Mouse (Mus musculus) mammary gland, adult 2 months (tissue): ENCODE measurements around the gene Sprr1b. TPM values are rescaled to one million over a fixed set of nuclear protein-coding genes. Genes with fewer than 3 reads are reported as not detected.

Source experiments
- polyA plus RNA-seq: library from polyadenylated mRNA; depleted of rRNA; stranded (reverse); fragments of >200 nt; gene quantifications from 2 replicates; pipeline ENCODE4 v1.2.3, GENCODE M21; 2012; ENCODE audit warnings: low replicate concordance; rRNA removed

Gene Sprr1b
- not detected in 2 replicates for polyA plus RNA-seq

GRCm38 (mm10) chr3:92438689-92439088 is at the start of gene Sprr1b:
Gene Sprr1b (minus strand): TSS chr3:92438789.

DNA sequence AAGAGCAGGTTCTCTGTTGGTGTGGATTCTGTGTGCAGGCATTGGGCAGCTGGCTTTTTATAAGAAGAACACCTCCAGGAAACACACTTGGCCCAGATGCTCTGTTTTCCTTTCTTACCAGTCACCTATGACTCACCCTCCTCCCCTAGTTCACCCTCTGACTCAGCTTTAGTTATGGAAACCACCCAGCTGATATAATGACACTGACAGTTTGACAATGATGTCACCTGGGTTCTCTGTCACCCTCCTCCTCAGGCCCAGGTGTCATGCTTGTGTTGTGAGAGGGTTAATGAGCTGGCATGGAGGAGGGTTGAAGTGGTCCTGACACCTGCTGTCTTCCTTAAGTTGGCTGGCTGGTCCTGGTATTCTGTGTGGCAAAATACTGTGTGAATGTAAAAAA is 47.3 kb upstream of the Sprr1b start, which contains the start of gene Sprr1a:
TSS of gene Sprr1a (minus strand) at position 33 of the 400 bp plus-strand sequence.

DNA sequence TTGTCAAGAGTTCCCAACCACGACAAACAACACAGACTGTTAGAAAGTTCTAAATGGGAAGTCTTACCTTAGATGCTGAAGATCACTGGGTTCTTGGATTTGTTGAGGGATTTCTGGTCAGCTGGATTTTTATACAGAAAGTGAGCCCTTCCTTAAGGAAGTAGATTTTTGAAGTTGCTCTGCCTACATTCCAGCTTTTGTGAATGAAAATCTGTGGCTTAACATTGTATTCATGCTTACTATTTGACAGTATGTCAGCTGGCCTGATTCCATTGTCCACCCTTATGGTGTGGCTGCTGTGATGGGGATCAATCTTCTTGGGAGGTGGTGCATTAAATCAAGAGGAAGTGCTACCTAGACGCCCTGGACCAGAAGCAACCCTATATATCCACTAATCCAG is 20.0 kb upstream of the Sprr1b start, which contains the start of gene Sprr3:
TSS of gene Sprr3 (minus strand) at position 101 of the 400 bp plus-strand sequence.

DNA sequence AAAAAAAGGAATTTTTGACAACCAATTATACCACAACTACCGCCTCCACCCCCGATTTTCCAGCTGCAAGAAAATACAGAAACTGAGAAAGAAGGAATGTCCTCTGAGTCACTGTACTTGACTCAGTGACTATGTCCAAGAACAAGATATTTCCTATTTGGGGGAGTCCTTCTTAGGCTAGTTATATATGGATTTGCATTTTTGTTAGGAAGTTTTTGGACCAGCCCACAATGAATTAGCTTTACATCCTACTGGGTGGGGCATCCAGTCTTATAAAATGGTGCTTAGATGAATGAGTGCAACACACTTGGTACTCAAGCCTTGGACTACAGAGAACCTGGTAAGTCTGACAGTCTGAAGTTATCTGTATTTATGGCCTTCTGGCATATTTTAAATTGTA is 6.3 kb downstream of the Sprr1b start, which contains the start of gene Sprr2k:
TSS of gene Sprr2k (plus strand) at position 301 of the 400 bp plus-strand sequence.

DNA sequence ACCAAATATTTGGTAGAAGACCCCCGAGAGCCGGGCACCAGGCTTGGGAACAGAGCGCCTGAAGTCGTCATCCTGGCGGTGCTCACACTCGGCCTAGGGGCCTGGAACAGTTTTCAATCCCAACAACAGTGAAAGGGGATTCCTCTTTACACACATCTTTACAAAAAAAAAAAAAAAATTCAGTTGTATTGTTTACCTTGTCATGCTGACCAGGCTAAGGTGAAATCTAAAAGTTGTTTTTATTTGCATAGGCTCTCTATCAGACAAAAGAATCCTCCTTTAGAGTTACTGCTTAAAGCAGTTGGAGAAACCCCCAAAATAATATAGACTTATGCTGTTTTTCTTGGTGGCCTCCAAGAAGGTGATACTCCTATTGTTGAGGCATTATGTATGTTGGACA is 9.3 kb downstream of the Sprr1b start, which contains the start of gene Gm9774:
TSS of gene Gm9774 (minus strand) at position 101 of the 400 bp plus-strand sequence.

GRCm38 (mm10) chr3:92417782-92418181 is 20.8 kb downstream of the Sprr1b start, which contains the start of gene Sprr2j-ps:
Gene Sprr2j-ps (plus strand): TSS chr3:92418082.

DNA sequence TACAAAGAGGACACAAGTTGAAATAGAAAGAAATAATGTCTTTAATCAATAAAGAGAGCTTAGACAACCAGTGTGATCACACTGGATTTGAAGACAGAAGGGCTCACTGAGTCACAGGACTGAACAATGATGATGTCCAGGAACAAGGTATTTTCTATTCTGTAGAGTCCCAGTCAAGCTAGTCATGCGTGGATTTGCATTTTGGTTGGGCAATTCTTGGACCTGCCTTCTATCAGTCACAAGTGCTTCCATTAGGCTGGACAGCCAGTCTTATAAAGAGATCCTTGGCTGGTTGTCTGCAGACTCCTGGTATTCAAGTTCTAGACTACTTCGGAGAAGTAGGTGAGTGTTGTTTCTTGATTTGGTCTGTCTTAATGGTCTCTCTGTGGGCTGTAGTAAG is 30.9 kb downstream of the Sprr1b start, which contains the start of gene Sprr2i:
TSS of gene Sprr2i (plus strand) at position 301 of the 400 bp plus-strand sequence.

Other genes starting within 250 kb of the Sprr1b start
- gene Sprr2a1, start 223.0 kb downstream of the Sprr1b start, polyA plus RNA-seq = 0.07 TPM in 1 of 2 replicates, not detected in the other
- gene Sprr2a2, start 222.9 kb downstream of the Sprr1b start, polyA plus RNA-seq = 6.9 and 7.0 TPM in 2 replicates
- gene Sprr2a3, start 153.4 kb downstream of the Sprr1b start, polyA plus RNA-seq = 0.43 and 0.94 TPM in 2 replicates
- not detected in 2 replicates for gene Sprr2b, start 122.2 kb downstream of the Sprr1b start, polyA plus RNA-seq
- not detected in 2 replicates for gene Sprr2d, start 99.6 kb downstream of the Sprr1b start, polyA plus RNA-seq
- not detected in 2 replicates for gene Sprr2e, start 86.6 kb downstream of the Sprr1b start, polyA plus RNA-seq
- not detected in 2 replicates for gene Sprr2f, start 73.6 kb downstream of the Sprr1b start, polyA plus RNA-seq
- not detected in 2 replicates for gene Sprr2h, start 53.1 kb downstream of the Sprr1b start, polyA plus RNA-seq
- not detected in 2 replicates for gene Sprr2i, start 30.8 kb downstream of the Sprr1b start, polyA plus RNA-seq
- gene Sprr2j-ps, start 20.7 kb downstream of the Sprr1b start, polyA plus RNA-seq = not detected in 2 replicates
- 13.6 and 17.5 TPM in 2 replicates for gene Gm9774, start 9.4 kb downstream of the Sprr1b start, polyA plus RNA-seq
- not detected in 2 replicates for gene Sprr2k, start 6.2 kb downstream of the Sprr1b start, polyA plus RNA-seq
- gene Sprr3, start 19.9 kb upstream of the Sprr1b start, polyA plus RNA-seq = not detected in 2 replicates
- 24.1 and 25.4 TPM in 2 replicates for gene Sprr1a, start 47.1 kb upstream of the Sprr1b start, polyA plus RNA-seq
- gene Sprr4, start 61.7 kb upstream of the Sprr1b start, polyA plus RNA-seq = not detected in 2 replicates
- gene 2310046K23Rik, start 95.7 kb upstream of the Sprr1b start, polyA plus RNA-seq = 5.7 TPM in 1 of 2 replicates, not detected in the other
- 1.4 TPM in 1 of 2 replicates, not detected in the other for gene Ivl, start 134.9 kb upstream of the Sprr1b start, polyA plus RNA-seq
- 0.24 TPM in 1 of 2 replicates, not detected in the other for gene Smcp, start 150.2 kb upstream of the Sprr1b start, polyA plus RNA-seq
- gene 2210017I01Rik, start 168.7 kb upstream of the Sprr1b start, polyA plus RNA-seq = 0.20 TPM in 1 of 2 replicates, not detected in the other
- gene Lce6a, start 182.9 kb upstream of the Sprr1b start, polyA plus RNA-seq = 0.66 and 1.3 TPM in 2 replicates
- 0.86 and 4.6 TPM in 2 replicates for gene Lce1a1, start 209.5 kb upstream of the Sprr1b start, polyA plus RNA-seq
- 1.4 and 8.5 TPM in 2 replicates for gene Lce1b, start 218.1 kb upstream of the Sprr1b start, polyA plus RNA-seq
- gene Lce1a2, start 231.5 kb upstream of the Sprr1b start, polyA plus RNA-seq = 0.92 and 8.4 TPM in 2 replicates
- 1.2 and 5.9 TPM in 2 replicates for gene Lce1c, start 240.5 kb upstream of the Sprr1b start, polyA plus RNA-seq
- 0.31 and 3.0 TPM in 2 replicates for gene Lce1d, start 248.4 kb upstream of the Sprr1b start, polyA plus RNA-seq